Mouse (Mus musculus) liver, embryonic 14.5 days (tissue): ENCODE measurements around the gene Cyp4f40. TPM values are rescaled to one million over a fixed set of nuclear protein-coding genes. Genes with fewer than 3 reads are reported as not detected.
A peak's percentile ranks its signal among the peaks of the same experiment; 100 is the strongest.
"Not testable (repeated sequence)": the region's sequence is repeated elsewhere in the genome, so short reads cannot be mapped to it uniquely, and the experiment has no call there.

Experiments used
- ATAC-seq: fragments of 200-750 bp; cut with Nextera tagmentation; 2 replicates; pipeline ENCODE4 v1.8.0; 2017; ENCODE audit warnings: moderate number of reproducible peaks, mild to moderate bottlenecking, moderate library complexity; ENCODE audit not compliant: insufficient read depth
- DNase-seq, 3 experiments: peaks; one replicate each; pipeline ENCODE4 v3.0.0-alpha.2; 2012 to 2013; ENCODE audit warnings: low read depth in 3 of 3, low spot score in 3 of 3
- H3K27ac ChIP-seq: fragments of 300-500 bp; sonication (generic); 2 replicates; pipeline ENCODE4 v1.5.1; 2014; ENCODE audit warnings: moderate library complexity, mild to moderate bottlenecking, control low read depth, inconsistent platforms
- H3K27me3 ChIP-seq: fragments of 300-500 bp; sonication (generic); 2 replicates; pipeline ENCODE4 v1.6.1; 2014; ENCODE audit warnings: mild to moderate bottlenecking, low read length, moderate library complexity; ENCODE audit not compliant: control insufficient read depth, insufficient read depth
- H3K36me3 ChIP-seq: fragments of 300-500 bp; sonication (generic); replicated peaks from 2 replicates; pipeline ENCODE4 v1.6.1; 2014; ENCODE audit warnings: low read depth; ENCODE audit not compliant: control insufficient read depth, insufficient read depth
- H3K4me1 ChIP-seq, 2 experiments: fragments of 200-500 bp in 1 of 2; fragments of 300-500 bp in 1 of 2; sonication (generic) in 1 of 2; replicated peaks; 2 replicates each; pipeline ENCODE4 v1.6.1; 2012 to 2014; ENCODE audit warnings: antibody characterized with exemption in 1 of 2, inconsistent platforms in 1 of 2, low read length in 1 of 2; ENCODE audit not compliant: control insufficient read depth in 2 of 2, insufficient read depth in 2 of 2
- H3K4me2 ChIP-seq: fragments of 300-500 bp; sonication (generic); 2 replicates; pipeline ENCODE4 v1.6.1; 2014; ENCODE audit warnings: low read depth, mild to moderate bottlenecking, control low read depth, moderate library complexity
- H3K4me3 ChIP-seq, 2 experiments: fragments of 200-500 bp in 1 of 2; fragments of 300-500 bp in 1 of 2; sonication (generic) in 1 of 2; 2 replicates each; pipeline ENCODE4 v1.5.1; 2012 to 2014; ENCODE audit warnings: low read depth in 2 of 2, low read length in 2 of 2, mild to moderate bottlenecking in 2 of 2, control low read depth in 1 of 2, inconsistent platforms in 1 of 2, moderate library complexity in 1 of 2; ENCODE audit not compliant: insufficient read depth in 1 of 2
- H3K9ac ChIP-seq: fragments of 300-500 bp; sonication (generic); replicated peaks from 2 replicates; pipeline ENCODE4 v1.6.1; 2014; ENCODE audit warnings: mild to moderate bottlenecking, control low read depth, moderate library complexity
- H3K9me3 ChIP-seq: fragments of 300-500 bp; sonication (generic); 2 replicates; pipeline ENCODE4 v1.6.1; 2016; ENCODE audit warnings: low read length, mixed read lengths; ENCODE audit not compliant: control insufficient read depth
- CTCF ChIP-seq: IDR thresholded peaks from 2 replicates; pipeline ENCODE4 v1.5.1; 2016; ENCODE audit warnings: antibody characterized with exemption, low read depth, control low read depth
- EP300 ChIP-seq: IDR thresholded peaks from 2 replicates; pipeline ENCODE4 v1.6.1; 2016; ENCODE audit warnings: antibody characterized with exemption, low read depth
- WGBS: fragments of 180-500 bp; shearing (Covaris S2); extraction: QIAGEN DNeasy Blood & Tissue Kit; methylation state at CpG from one replicate; pipeline ENCODE4 v1.1.7; 2014; ENCODE audit not compliant: insufficient replicate concordance; 5-methylcytosine and 5-hydroxymethylcytosine counted together
- polyA plus RNA-seq, 2 experiments: library from polyadenylated mRNA; depleted of rRNA in 1 of 2; stranded (reverse) in 1 of 2; unstranded in 1 of 2; fragments of >200 nt; fragmentation: Nextera tagmentation in 1 of 2; extraction: Ambion mirVana in 1 of 2; gene quantifications; 2 replicates each; pipeline versions ENCODE4 v1.2.1 to v1.2.3; 2012 to 2014

Cyp4f40 gene
- polyA plus RNA-seq, 2 experiments: not detected

GRCm38 (mm10) chr17:32702826-32703225 is 44.1 kb downstream of the Cyp4f40 start:
- DNase-seq (no peak), ATAC-seq (no peak)
- H3K27me3 ChIP-seq: no peaks in the 10 kb centered on the region
- 27% methylated on average over 22 of the region's 22 CpGs for WGBS
- H3K36me3 ChIP-seq: no peaks in the 10 kb centered on the region
- H3K27ac ChIP-seq: no peak overlapping the region
- no peak overlapping the region for H3K4me3 ChIP-seq
- no peak overlapping the region for H3K4me2 ChIP-seq
- H3K4me1 ChIP-seq: no peaks in the 10 kb centered on the region
- no peak overlapping the region for H3K9ac ChIP-seq
- peak; percentile 55 for TF ChIP-seq CTCF
- TF ChIP-seq EP300: no peak
- no peaks in the 10 kb centered on the region; the same call in 1 of the 2 replicates for H3K9me3 ChIP-seq

GRCm38 (mm10) chr17:32710541-32710940 is 51.8 kb downstream of the Cyp4f40 start:
- H3K4me1 ChIP-seq, H3K9me3 ChIP-seq, ATAC-seq, H3K4me2 ChIP-seq, H3K36me3 ChIP-seq, H3K27me3 ChIP-seq, H3K4me3 ChIP-seq, DNase-seq, H3K9ac ChIP-seq, H3K27ac ChIP-seq: not testable (repeated sequence)

- ATAC-seq, DNase-seq, H3K9ac ChIP-seq, H3K4me3 ChIP-seq, H3K36me3 ChIP-seq, H3K4me1 ChIP-seq, H3K9me3 ChIP-seq, H3K27ac ChIP-seq, H3K4me2 ChIP-seq, H3K27me3 ChIP-seq: not testable (repeated sequence)
- 50% methylated on average over 1 of the region's 1 CpGs for WGBS
These were observed 63.5 kb downstream of the Cyp4f40 start for GRCm38 (mm10) chr17:32722151-32722550.

- Histone ChIP-seq H3K4me1 (no peaks in the 10 kb centered on the region), H3K4me2 (no peak overlapping the region), H3K27ac (no peak overlapping the region), H3K9me3 (no peaks in the 10 kb centered on the region), H3K27me3 (no peaks in the 10 kb centered on the region), H3K4me3 (no peak overlapping the region), H3K36me3 (no peaks in the 10 kb centered on the region), H3K9ac (no peak overlapping the region)
- DNase-seq (no peak), ATAC-seq (no peak)
- 61% methylated on average over 7 of the region's 7 CpGs for WGBS
- TF ChIP-seq EP300 (no peak), CTCF (no peak)
These were observed 64.1 kb downstream of the Cyp4f40 start for GRCm38 (mm10) chr17:32722771-32723170.

GRCm38 (mm10) chr17:32726360-32726759 is 67.7 kb downstream of the Cyp4f40 start:
- not testable (repeated sequence) for H3K9me3 ChIP-seq, ATAC-seq, H3K4me1 ChIP-seq, H3K27me3 ChIP-seq, H3K36me3 ChIP-seq, H3K4me2 ChIP-seq, H3K27ac ChIP-seq, H3K4me3 ChIP-seq, DNase-seq, H3K9ac ChIP-seq

Other genes starting within 250 kb of the Cyp4f40 start
- 5.7 and 8.3 TPM in 2 replicates for gene Pglyrp2, start 234.7 kb upstream of the Cyp4f40 start, polyA plus RNA-seq (2012; rRNA removed)
- 3.6 and 4.0 TPM in 2 replicates for gene Pglyrp2, start 234.7 kb upstream of the Cyp4f40 start, polyA plus RNA-seq (2014; fragmentation: Nextera tagmentation; extraction: Ambion mirVana)
- 0.20 and 0.29 TPM in 2 replicates for gene Cyp4f39, start 206.2 kb upstream of the Cyp4f40 start, polyA plus RNA-seq (2012; rRNA removed)
- gene Cyp4f39, start 206.2 kb upstream of the Cyp4f40 start, polyA plus RNA-seq (2014; fragmentation: Nextera tagmentation; extraction: Ambion mirVana): 0.71 and 0.83 TPM in 2 replicates
- gene Cyp4f17, start 152.8 kb upstream of the Cyp4f40 start, polyA plus RNA-seq (2012; rRNA removed): 0.34 and 0.48 TPM in 2 replicates
- 0.34 and 0.36 TPM in 2 replicates for gene Cyp4f17, start 152.8 kb upstream of the Cyp4f40 start, polyA plus RNA-seq (2014; fragmentation: Nextera tagmentation; extraction: Ambion mirVana)
- gene Cyp4f16, start 122.3 kb upstream of the Cyp4f40 start, polyA plus RNA-seq (2012; rRNA removed): 3.1 and 3.2 TPM in 2 replicates
- 2.4 and 3.0 TPM in 2 replicates for gene Cyp4f16, start 122.3 kb upstream of the Cyp4f40 start, polyA plus RNA-seq (2014; fragmentation: Nextera tagmentation; extraction: Ambion mirVana)
- not detected in 2 replicates for gene Cyp4f37, start 37.6 kb upstream of the Cyp4f40 start, polyA plus RNA-seq (2012; rRNA removed)
- not detected in 2 replicates for gene Cyp4f37, start 37.6 kb upstream of the Cyp4f40 start, polyA plus RNA-seq (2014; fragmentation: Nextera tagmentation; extraction: Ambion mirVana)
- gene Cyp4f15, start 26.7 kb downstream of the Cyp4f40 start, polyA plus RNA-seq (2012; rRNA removed): 3.9 and 4.4 TPM in 2 replicates
- 2.3 and 3.0 TPM in 2 replicates for gene Cyp4f15, start 26.7 kb downstream of the Cyp4f40 start, polyA plus RNA-seq (2014; fragmentation: Nextera tagmentation; extraction: Ambion mirVana)
- gene Zfp871, start 129.4 kb downstream of the Cyp4f40 start, polyA plus RNA-seq (2012; rRNA removed): 7.4 and 8.0 TPM in 2 replicates
- gene Zfp871, start 129.4 kb downstream of the Cyp4f40 start, polyA plus RNA-seq (2014; fragmentation: Nextera tagmentation; extraction: Ambion mirVana): 9.4 and 10.6 TPM in 2 replicates
- gene Zfp811, start 151.0 kb downstream of the Cyp4f40 start, polyA plus RNA-seq (2012; rRNA removed): 0.06 and 0.10 TPM in 2 replicates
- 0.04 and 0.11 TPM in 2 replicates for gene Zfp811, start 151.0 kb downstream of the Cyp4f40 start, polyA plus RNA-seq (2014; fragmentation: Nextera tagmentation; extraction: Ambion mirVana)
- 0.60 and 0.71 TPM in 2 replicates for gene Zfp799, start 171.4 kb downstream of the Cyp4f40 start, polyA plus RNA-seq (2012; rRNA removed)
- gene Zfp799, start 171.4 kb downstream of the Cyp4f40 start, polyA plus RNA-seq (2014; fragmentation: Nextera tagmentation; extraction: Ambion mirVana): 1.0 and 1.5 TPM in 2 replicates
- 0.55 and 0.79 TPM in 2 replicates for gene Zfp870, start 232.7 kb downstream of the Cyp4f40 start, polyA plus RNA-seq (2012; rRNA removed)
- gene Zfp870, start 232.7 kb downstream of the Cyp4f40 start, polyA plus RNA-seq (2014; fragmentation: Nextera tagmentation; extraction: Ambion mirVana): 1.5 and 2.8 TPM in 2 replicates